Mouse (Mus musculus): ENCODE data around the gene Olfr341.

DNA sequence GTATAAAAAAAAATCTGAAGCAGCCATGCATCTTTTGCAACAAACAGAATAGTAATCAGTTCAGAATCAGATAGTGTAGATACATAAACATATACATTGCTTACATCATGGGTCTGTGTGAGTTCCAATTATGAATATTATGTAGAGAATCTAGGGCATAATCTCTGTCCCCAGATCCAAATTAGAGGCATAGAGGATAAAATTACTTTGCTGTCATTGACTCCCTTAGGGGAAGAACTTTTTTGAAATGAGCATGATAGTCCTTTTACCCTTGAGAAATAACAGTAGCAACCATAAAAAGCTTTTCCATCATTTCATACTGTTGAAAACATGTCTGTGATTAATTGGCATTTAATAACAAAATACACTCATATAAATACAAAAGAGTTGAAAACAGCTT lies at the start of gene Olfr341:
- TF ChIP-seq CTCF (IDR thresholded peaks at IDR 0.05; ENCODE audit: control insufficient read depth, insufficient read depth, insufficient read length) (no peak), MYOD1 (IDR thresholded peaks at IDR 0.05; ENCODE audit: control insufficient read depth, insufficient read length, low read depth) (no peak), MAX (IDR thresholded peaks at IDR 0.05) (no peak), MYOG (IDR thresholded peaks at IDR 0.05; ENCODE audit: control insufficient read depth, extremely low read depth, insufficient read length) (no peak), FOSL1 (IDR thresholded peaks at IDR 0.05; ENCODE audit: insufficient read depth, low read length, poor library complexity, severe bottlenecking) (no peak), CEBPB (IDR thresholded peaks at IDR 0.05; ENCODE audit: low read depth) (no peak)
